Mouse (Mus musculus) small intestine, adult 2 months (tissue): ENCODE measurements around the gene Brs3. TPM values are rescaled to one million over a fixed set of nuclear protein-coding genes. Genes with fewer than 3 reads are reported as not detected.

ENCODE experiments used
- H3K27ac ChIP-seq: fragments of 200-500 bp; 2 replicates; pipeline ENCODE4 v1.5.1; 2012; ENCODE audit warnings: low read depth, low read length, control low read depth, inconsistent platforms; ENCODE audit not compliant: insufficient read depth
- H3K27me3 ChIP-seq: fragments of 200-500 bp; 2 replicates; pipeline ENCODE4 v1.6.1; 2012; ENCODE audit warnings: mild to moderate bottlenecking, moderate library complexity, low read length, inconsistent platforms; ENCODE audit not compliant: control insufficient read depth, insufficient read depth
- H3K36me3 ChIP-seq: fragments of 200-500 bp; 2 replicates; pipeline ENCODE4 v1.6.1; 2012; ENCODE audit warnings: mild to moderate bottlenecking, low read length, control low read depth, inconsistent platforms; ENCODE audit not compliant: control insufficient read depth, insufficient read depth
- H3K4me1 ChIP-seq: fragments of 200-500 bp; 2 replicates; pipeline ENCODE4 v1.6.1; 2012; ENCODE audit warnings: low read length, inconsistent platforms, mixed read lengths; ENCODE audit not compliant: control insufficient read depth, insufficient read depth, insufficient read length
- H3K4me3 ChIP-seq: fragments of 200-500 bp; 2 replicates; pipeline ENCODE4 v1.5.1; 2012; ENCODE audit warnings: low read depth, mild to moderate bottlenecking, control low read depth, inconsistent platforms, low read length, moderate library complexity
- CTCF ChIP-seq: fragments of 200-500 bp; IDR thresholded peaks from 2 replicates; pipeline ENCODE4 v1.5.1; 2012; ENCODE audit warnings: low read depth, mild to moderate bottlenecking, control low read depth, inconsistent platforms, low read length, moderate library complexity, mixed read lengths; ENCODE audit not compliant: insufficient replicate concordance, insufficient read length; ENCODE audit errors: extremely low read depth
- POLR2A ChIP-seq: fragments of 200-500 bp; IDR thresholded peaks from 2 replicates; pipeline ENCODE4 v1.6.1; 2012; ENCODE audit warnings: low read depth, mild to moderate bottlenecking, control low read depth, inconsistent platforms, low read length, moderate library complexity
- WGBS: fragments of 180-500 bp; shearing (Covaris S2); methylation state at CpG from one replicate; pipeline ENCODE4 v1.1.7; 2018; 5-methylcytosine and 5-hydroxymethylcytosine counted together
- polyA plus RNA-seq: library from polyadenylated mRNA; depleted of rRNA; stranded (reverse); fragments of >200 nt; gene quantifications from 2 replicates; pipeline ENCODE4 v1.2.3, GENCODE M21; 2012; rRNA removed

Gene Brs3
- polyA plus RNA-seq, result not detected in 2 replicates

GRCm38 (mm10) chrX:57042774-57043173 is at the start of gene Brs3:
Brs3 (plus strand) TSS chrX:57043074.
- Histone ChIP-seq H3K27ac (no peak within 1 kb of the TSS), H3K36me3 (no peaks in the 10 kb centered on the region), H3K27me3 (no peaks in the 10 kb centered on the region), H3K4me1 (no peaks in the 10 kb centered on the region), H3K4me3 (no peak within 1 kb of the TSS)
- 73% methylated on average over 5 of the region's 5 CpGs for WGBS
- TF ChIP-seq POLR2A, result no peak
- no peak for TF ChIP-seq CTCF

DNA sequence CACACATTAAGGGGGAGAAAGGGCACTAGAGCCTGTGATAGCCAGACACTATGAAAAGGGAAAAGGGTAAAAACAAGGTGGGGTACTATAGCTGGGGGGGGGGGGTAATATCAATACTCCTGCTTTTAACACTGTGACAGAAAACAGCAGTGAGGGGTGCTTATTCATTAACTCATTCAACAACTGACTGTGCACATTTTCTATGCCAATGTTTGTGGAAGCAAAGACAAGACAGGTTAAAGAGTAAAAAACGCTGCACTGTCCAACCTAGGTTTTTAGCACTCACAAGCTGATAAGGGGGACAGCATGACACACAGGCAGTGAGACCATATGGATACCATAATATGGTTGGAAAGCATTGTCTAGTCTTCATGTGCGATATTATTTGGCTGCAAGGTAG is 30.0 kb upstream of the Brs3 start:
- Histone ChIP-seq H3K36me3 (no peaks in the 10 kb centered on the region), H3K4me3 (no peak overlapping the region), H3K27me3 (no peaks in the 10 kb centered on the region), H3K27ac (no peak overlapping the region), H3K4me1 (no peaks in the 10 kb centered on the region)
- no peak for TF ChIP-seq CTCF
- TF ChIP-seq POLR2A, result no peak
- WGBS, result 61% methylated on average over 2 of the region's 2 CpGs

- no peaks in the 10 kb centered on the region for H3K4me1 ChIP-seq
- H3K36me3 ChIP-seq, result no peaks in the 10 kb centered on the region
- H3K4me3 ChIP-seq, result no peak overlapping the region
- TF ChIP-seq POLR2A (no peak), CTCF (no peak)
- no peaks in the 10 kb centered on the region for H3K27me3 ChIP-seq
- WGBS, result 73% methylated on average over 6 of the region's 6 CpGs
- H3K27ac ChIP-seq, result no peak overlapping the region
Measured at GRCm38 (mm10) chrX:57043869-57044268, 995 bp downstream of the Brs3 start.

DNA sequence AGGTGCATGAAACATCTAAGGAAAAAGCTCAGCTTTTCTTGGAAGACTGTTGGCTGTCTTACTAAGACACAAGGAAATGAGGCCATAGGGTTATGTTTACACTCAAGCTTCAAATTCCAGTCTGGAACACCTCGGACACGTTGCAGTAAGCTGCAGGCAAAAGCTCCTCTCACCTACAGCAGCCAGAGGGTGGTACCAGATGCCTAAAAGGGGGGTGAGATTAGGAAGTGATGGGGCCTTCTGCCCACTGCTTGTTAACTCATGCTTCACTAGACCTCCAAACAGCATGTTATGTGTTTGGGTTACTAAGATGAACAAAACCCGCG is 9.9 kb downstream of the Brs3 start:
- Histone ChIP-seq H3K27me3 (no peaks in the 10 kb centered on the region), H3K4me1 (no peaks in the 10 kb centered on the region), H3K36me3 (peaks cover 4% of the 10 kb centered on the region; the same call in 1 of the 2 replicates), H3K27ac (peak overlapping the region; percentile 89; the same call in 1 of the 2 replicates), H3K4me3 (peak overlapping the region; percentile 92)
- 14% methylated on average over 4 of the region's 4 CpGs for WGBS
- TF ChIP-seq CTCF, result no peak
- TF ChIP-seq POLR2A, result no peak

DNA sequence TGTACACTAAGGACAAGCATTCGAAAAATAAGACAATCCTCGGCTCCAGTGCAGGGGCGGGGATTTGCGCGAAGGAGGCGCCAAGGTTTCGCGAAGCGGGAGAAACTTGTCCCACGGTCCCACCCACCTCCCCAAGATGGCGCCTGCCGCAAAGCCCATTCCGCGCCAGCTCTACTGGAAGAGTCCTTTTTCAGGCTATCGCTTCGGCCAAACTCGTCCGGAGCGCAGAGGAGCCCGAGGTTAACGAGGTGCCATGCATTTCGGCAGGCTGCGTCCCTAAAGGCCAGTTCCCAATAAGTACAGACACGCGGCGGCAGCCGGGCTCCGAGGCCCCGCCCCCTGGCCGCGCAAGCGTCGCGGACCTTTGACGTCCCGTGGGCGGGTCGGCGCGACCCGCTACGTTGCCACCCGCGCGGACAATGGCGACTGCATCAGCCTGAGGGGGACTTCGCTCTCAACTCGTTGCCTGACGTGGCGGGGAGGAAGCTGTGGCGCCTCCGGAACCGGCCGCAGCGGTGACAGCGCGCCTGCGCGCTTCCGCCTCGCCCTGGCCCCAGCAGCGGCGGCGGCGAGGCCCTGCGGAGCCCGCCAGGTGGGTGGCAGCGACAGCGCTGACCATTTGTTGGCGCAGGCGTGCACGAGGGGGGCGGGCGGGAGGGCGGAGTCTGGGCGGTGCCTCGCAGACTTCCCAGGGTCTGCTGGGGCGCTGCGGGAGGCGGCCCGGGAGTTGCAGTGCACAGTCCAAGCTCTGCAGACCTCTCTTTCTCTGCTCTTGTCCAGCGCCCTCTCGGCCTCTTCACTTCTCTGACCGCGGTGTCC is 10.5 kb downstream of the Brs3 start, which contains the start of gene Htatsf1:
Gene Htatsf1 (plus strand): TSS at position 410 of the 819 bp plus-strand sequence.
- H3K4me3 ChIP-seq, result peak within 1 kb of the TSS; percentile 92
- H3K27ac ChIP-seq, result peak within 1 kb of the TSS; percentile 89
- peaks cover 5% of the 10 kb centered on the region; the same call in 1 of the 2 replicates for H3K36me3 ChIP-seq
- WGBS, result 19% methylated on average over 84 of the region's 85 CpGs
- TF ChIP-seq POLR2A (peak; percentile 33; the same call in 1 of the 2 replicates), CTCF (no peak)
- H3K4me1 ChIP-seq, result no peaks in the 10 kb centered on the region
- no peaks in the 10 kb centered on the region for H3K27me3 ChIP-seq

- peaks cover 5% of the 10 kb centered on the region; the same call in 1 of the 2 replicates for H3K36me3 ChIP-seq
- WGBS, result 14% methylated on average over 11 of the region's 11 CpGs
- H3K4me3 ChIP-seq, result peak overlapping the region; percentile 92
- TF ChIP-seq POLR2A, result no peak
- no peak for TF ChIP-seq CTCF
- H3K27ac ChIP-seq, result peak overlapping the region; percentile 66; the same call in 1 of the 2 replicates
- no peaks in the 10 kb centered on the region for H3K4me1 ChIP-seq
- no peaks in the 10 kb centered on the region for H3K27me3 ChIP-seq
Measured at GRCm38 (mm10) chrX:57053993-57054385, 11.1 kb downstream of the Brs3 start.

- 75% methylated on average over 5 of the region's 5 CpGs for WGBS
- no peaks in the 10 kb centered on the region for H3K27me3 ChIP-seq
- TF ChIP-seq POLR2A, result no peak
- no peak for TF ChIP-seq CTCF
Measured at GRCm38 (mm10) chrX:57081496-57081895, 38.6 kb downstream of the Brs3 start.

GRCm38 (mm10) chrX:57087806-57088205 is 44.9 kb downstream of the Brs3 start, which contains the start of gene Vgll1:
Vgll1 (plus strand) TSS chrX:57088106.
- Histone ChIP-seq H3K4me1 (no peaks in the 10 kb centered on the region), H3K27ac (no peak within 1 kb of the TSS), H3K36me3 (no peaks in the 10 kb centered on the region), H3K4me3 (no peak within 1 kb of the TSS), H3K27me3 (no peaks in the 10 kb centered on the region)
- TF ChIP-seq POLR2A (no peak), CTCF (no peak)
- 53% methylated on average over 4 of the region's 4 CpGs for WGBS

More at GRCm38 (mm10) chrX:57081496-57081895, 38.6 kb downstream of the Brs3 start:
- H3K4me3 ChIP-seq, result no peak overlapping the region
- H3K27ac ChIP-seq, result no peak overlapping the region
- no peaks in the 10 kb centered on the region for H3K36me3 ChIP-seq
- no peaks in the 10 kb centered on the region for H3K4me1 ChIP-seq

Other genes with a start within 250 kb of the Brs3 start
- not detected in 2 replicates for gene Map7d3, start 220.7 kb upstream of the Brs3 start, polyA plus RNA-seq
- gene Adgrg4, start 172.9 kb upstream of the Brs3 start, polyA plus RNA-seq, result 0.11 and 0.44 TPM in 2 replicates
- gene Htatsf1, start 10.5 kb downstream of the Brs3 start, polyA plus RNA-seq, result 5.3 and 7.4 TPM in 2 replicates
- not detected in 2 replicates for gene Vgll1, start 45.0 kb downstream of the Brs3 start, polyA plus RNA-seq
- 0.27 TPM in 2 replicates for gene Cd40lg, start 169.1 kb downstream of the Brs3 start, polyA plus RNA-seq